Mouse (Mus musculus): ENCODE measurements around the gene Scgb2b15. TPM values are rescaled to one million over a fixed set of nuclear protein-coding genes. Genes with fewer than 3 reads are reported as not detected.
"Not testable (repeated sequence)": the region's sequence is repeated elsewhere in the genome, so short reads cannot be mapped to it uniquely, and the experiment has no call there.

Gene Scgb2b15
- total RNA-seq (2014; fragmentation: Nextera tagmentation) (not detected in 2 replicates), total RNA-seq (2017) (not detected in 2 replicates), polyA plus RNA-seq (2012) (not detected in 2 replicates)

DNA sequence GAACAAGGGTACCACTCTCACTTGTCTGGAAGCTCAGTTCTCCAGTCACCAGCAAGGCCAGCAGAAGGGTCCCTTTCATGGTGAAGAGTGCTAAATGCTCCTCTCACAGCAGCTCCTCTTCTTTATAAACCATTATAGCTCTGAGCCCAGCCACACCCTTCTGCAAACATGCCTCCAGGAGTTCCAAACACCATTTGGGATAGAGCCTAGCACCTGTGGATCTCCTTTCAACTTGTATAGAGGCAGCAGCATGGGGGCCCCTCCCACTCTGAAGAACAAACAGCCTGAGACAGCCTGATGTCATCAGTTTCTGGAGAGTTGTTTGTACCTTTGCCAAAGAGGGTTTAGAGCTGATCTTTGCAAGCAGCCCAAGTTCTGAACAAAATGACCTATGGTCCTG, at the start of gene Scgb2b15:
Gene Scgb2b15, minus strand, starts transcription at position 101 of the 400 bp plus-strand sequence.
- not testable (repeated sequence) for DNase-seq (ENCODE audit: low spot score)

DNA sequence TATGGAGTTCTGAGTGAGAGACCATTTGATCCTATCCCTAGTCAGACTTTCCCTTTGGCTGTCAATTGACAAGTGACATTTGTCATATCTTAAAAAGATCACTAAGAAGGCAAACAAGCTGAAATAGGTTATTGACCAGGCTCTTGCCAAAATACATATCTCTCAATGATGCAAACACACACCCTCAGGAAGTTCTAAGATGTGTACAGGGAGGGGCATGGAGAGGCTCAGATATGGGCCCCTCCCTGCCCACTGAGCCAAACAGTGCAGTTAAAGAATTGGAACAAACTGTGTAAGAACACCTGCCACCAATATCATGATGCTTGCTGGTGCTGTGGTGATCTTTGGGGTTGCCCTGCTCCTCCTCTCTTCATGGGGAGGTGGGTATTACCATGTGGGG, 6.8 kb upstream of the Scgb2b15 start, which contains the start of gene Scgb1b15:
Gene Scgb1b15, plus strand, starts transcription at position 301 of the 400 bp plus-strand sequence.
- not testable (repeated sequence) for H3K9me3 ChIP-seq (replicated peaks); H3K36me3 ChIP-seq (replicated peaks); DNase-seq (ENCODE audit: low spot score); H3K27me3 ChIP-seq (ENCODE audit: insufficient read depth, low read length); H3K4me1 ChIP-seq (ENCODE audit: insufficient read depth, low read depth, low read length); ATAC-seq (ENCODE audit: extremely low read depth, insufficient number of reproducible peaks, low FRiP score, poor library complexity, severe bottlenecking); H3K4me3 ChIP-seq (ENCODE audit: low read depth, low read length)

More for the DNA sequence above, at the start of gene Scgb2b15:
- ATAC-seq (ENCODE audit: extremely low read depth, insufficient number of reproducible peaks, low FRiP score, poor library complexity, severe bottlenecking); H3K27me3 ChIP-seq (ENCODE audit: insufficient read depth, low read length); H3K4me1 ChIP-seq (ENCODE audit: insufficient read depth, low read depth, low read length); H3K36me3 ChIP-seq (replicated peaks); H3K4me3 ChIP-seq (ENCODE audit: low read depth, low read length); H3K9me3 ChIP-seq (replicated peaks): not testable (repeated sequence)

Other genes with a start within 250 kb of the Scgb2b15 start
- not detected in 2 replicates for gene Scgb1b15, start 6.9 kb upstream of the Scgb2b15 start, total RNA-seq (2014; fragmentation: Nextera tagmentation)
- not detected in 2 replicates for gene Scgb1b15, start 6.9 kb upstream of the Scgb2b15 start, total RNA-seq (2017)
- not detected in 2 replicates for gene Scgb1b15, start 6.9 kb upstream of the Scgb2b15 start, polyA plus RNA-seq (2012)
- gene Scgb2b17, start 226.9 kb upstream of the Scgb2b15 start, total RNA-seq (2014; fragmentation: Nextera tagmentation), result not detected in 2 replicates
- not detected in 2 replicates for gene Scgb2b17, start 226.9 kb upstream of the Scgb2b15 start, total RNA-seq (2017)
- not detected in 2 replicates for gene Scgb2b17, start 226.9 kb upstream of the Scgb2b15 start, polyA plus RNA-seq (2012)
- gene Scgb1b17, start 233.8 kb upstream of the Scgb2b15 start, total RNA-seq (2014; fragmentation: Nextera tagmentation), result not detected in 2 replicates
- not detected in 2 replicates for gene Scgb1b17, start 233.8 kb upstream of the Scgb2b15 start, total RNA-seq (2017)
- not detected in 2 replicates for gene Scgb1b17, start 233.8 kb upstream of the Scgb2b15 start, polyA plus RNA-seq (2012)

Data from G1E (cell line).